Mouse (Mus musculus): ENCODE results near the gene Epha8.

Gene Epha8

GRCm38 (mm10) chr4:136904767-136905539 lies 51.7 kb downstream of the Epha8 start:
- DNase-seq (ENCODE audit: low spot score) = no peak

DNA sequence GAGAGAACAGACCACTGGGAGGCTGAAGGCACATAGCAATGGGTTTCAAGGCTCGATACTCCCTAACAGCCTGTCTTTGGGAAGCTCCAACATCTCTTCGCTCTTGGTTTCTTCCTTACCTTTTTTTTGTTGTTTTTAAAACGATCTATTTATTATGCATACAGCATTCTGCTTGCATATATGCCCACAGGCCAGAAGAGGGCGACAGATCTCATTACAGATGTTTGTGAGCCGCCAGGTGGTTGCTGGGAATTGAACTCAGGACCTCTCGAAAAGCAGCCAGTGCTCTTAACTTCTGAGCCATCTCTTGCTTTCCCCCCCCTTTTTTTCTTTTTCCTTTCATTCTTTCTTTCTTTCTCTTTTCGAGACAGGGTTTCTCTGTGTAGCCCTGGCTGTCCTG lies 57.5 kb downstream of the Epha8 start:
- no peak for DNase-seq (ENCODE audit: low spot score)

GRCm38 (mm10) chr4:136898637-136899036 lies 58.0 kb downstream of the Epha8 start, which contains the start of gene C1qa:
Gene C1qa, minus strand, starts transcription at chr4:136898803.
- DNase-seq (ENCODE audit: low spot score) = no peak

- no peak for DNase-seq (ENCODE audit: low spot score)
These were observed 58.5 kb downstream of the Epha8 start for GRCm38 (mm10) chr4:136898084-136898598.

GRCm38 (mm10) chr4:136896461-136896860 lies 60.2 kb downstream of the Epha8 start:
- DNase-seq (ENCODE audit: low spot score) = no peak

DNA sequence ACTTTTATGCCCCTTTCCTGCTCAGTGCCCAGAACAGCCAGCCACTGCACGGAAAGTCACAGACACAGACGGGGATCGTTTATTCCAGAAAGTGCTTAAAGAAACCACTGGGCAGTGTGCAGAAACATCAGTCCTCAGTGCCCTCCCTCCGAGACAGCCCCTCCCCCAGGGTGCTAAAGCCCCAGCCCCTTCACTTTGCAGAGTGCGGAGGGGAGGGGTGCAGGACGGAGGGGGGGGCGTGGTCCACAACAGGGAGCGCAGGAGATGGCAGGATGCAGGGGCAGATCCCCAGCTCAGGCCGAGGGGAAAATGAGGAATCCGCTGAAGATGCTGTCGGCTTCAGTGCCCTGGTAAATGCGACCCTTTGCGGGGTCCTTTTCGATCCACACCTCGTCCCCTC lies 60.8 kb downstream of the Epha8 start:
- no peak for DNase-seq (ENCODE audit: low spot score)

DNA sequence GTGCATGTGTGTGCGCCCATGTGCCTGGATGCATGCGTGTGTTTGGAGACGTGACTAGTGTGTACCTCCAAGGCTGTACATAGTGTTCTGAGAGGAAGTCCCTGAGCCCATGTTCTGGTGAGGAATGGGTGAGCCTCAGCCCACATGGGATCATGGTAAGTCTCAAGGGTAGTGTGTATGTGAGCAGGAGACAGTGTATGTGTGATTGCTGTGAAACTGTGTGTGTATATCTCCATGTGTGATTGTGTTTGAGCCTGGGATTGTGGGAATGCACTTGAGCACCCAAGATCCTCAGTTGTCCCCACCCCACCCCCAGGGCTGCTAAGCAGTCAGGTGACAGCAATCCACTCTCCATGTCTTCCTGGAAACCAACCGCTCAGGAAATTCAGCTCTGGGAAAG lies 61.8 kb downstream of the Epha8 start:
- DNase-seq (ENCODE audit: low spot score) = no peak

- DNase-seq (ENCODE audit: low spot score) = no peak
These were observed 62.7 kb downstream of the Epha8 start for GRCm38 (mm10) chr4:136893691-136894543.

DNA sequence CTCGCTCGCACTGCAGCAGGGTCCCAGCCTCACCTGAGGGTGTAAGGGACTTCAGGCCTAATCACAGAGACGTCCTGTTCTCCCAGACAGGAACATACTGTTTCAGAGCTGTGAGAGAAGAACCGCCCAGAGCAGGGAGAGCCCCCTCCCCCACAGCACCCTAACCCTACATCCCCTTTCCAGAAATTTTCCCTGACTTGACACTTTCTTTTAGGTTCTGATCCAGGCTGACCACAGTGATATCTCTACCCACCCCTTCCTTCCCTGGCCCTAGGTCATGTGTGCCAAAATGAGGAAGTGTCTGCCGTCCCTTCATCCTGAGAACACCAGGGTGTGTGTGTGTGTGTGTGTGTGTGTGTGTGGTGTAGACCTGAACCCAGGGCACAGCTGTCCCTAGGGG lies 63.8 kb downstream of the Epha8 start, which contains the start of gene C1qc:
Gene C1qc (minus strand): TSS at position 255 of the 400 bp plus-strand sequence.
- no peak for DNase-seq (ENCODE audit: low spot score)

DNA sequence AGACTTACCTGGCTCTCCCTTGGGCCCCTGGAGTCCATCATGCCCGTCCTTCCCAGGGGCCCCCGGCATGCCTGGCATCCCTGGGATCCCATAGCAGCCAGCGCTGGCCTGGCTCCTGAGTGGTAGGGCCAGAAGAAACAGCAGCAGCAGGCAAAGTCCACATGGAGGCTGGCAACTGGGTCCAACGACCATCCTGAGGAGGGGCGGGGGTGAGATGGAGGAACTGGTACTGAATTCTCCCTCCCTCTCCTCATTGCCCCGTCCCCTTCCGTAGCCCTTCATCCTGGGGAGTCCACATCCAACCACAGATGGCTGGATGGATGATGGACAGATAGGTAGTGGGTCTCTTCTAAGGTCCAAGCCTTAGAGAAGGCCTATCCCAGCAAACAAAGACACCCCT lies 64.2 kb downstream of the Epha8 start:
- no peak for DNase-seq (ENCODE audit: low spot score)

DNA sequence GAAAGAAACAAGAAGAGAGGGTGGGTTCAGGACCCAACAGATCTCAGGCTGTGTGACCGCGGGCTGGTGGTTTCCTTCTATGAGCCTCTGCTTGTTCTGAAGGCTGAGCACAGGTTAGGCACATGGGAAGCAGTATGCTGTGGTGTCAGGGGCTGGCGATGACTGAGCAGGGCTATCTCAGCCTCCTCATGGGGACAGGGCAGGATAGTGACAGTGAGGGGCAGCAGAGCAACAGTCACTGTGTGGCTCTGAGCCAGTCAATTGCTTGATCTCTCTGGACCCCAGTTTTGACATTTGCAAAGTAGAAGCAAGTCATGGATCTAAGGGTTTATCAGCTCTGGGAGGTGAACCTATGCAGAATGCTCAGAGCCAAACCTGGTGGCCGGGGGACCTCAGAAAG lies 65.5 kb downstream of the Epha8 start:
- DNase-seq (ENCODE audit: low spot score) = no peak

- no peak for DNase-seq (ENCODE audit: low spot score)
These were observed 66.6 kb downstream of the Epha8 start for GRCm38 (mm10) chr4:136889981-136890380.

DNA sequence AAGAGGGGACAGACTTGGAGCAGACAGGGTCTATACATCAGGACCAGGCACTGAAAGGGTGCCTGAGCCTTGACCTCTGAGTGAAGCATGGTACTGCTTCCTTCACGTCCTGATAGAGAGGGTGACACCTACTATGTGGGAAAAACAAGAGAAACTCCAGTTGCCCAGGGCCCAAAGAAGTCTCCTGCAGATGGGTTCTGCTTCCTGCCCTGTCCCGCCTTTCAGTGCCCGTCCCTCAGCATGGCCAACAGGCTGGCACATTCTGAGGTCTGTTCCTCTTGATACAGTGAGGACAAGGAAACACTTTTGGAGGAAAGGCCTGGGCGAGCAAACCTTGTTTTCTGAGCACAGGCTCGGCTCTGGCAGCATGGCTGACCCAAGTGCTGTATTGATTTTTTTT lies 68.9 kb downstream of the Epha8 start:
- DNase-seq (ENCODE audit: low spot score) = no peak

- DNase-seq (ENCODE audit: low spot score) = no peak
These were observed 70.5 kb downstream of the Epha8 start, which contains the start of gene C1qb for GRCm38 (mm10) chr4:136886101-136886500. Gene C1qb, minus strand, starts transcription at chr4:136886187.
